Mouse (Mus musculus) bone marrow macrophage, adult 2 months (primary cell): ENCODE measurements around the gene Ubash3a.

ENCODE experiments used
- CTCF ChIP-seq: IDR thresholded peaks from 2 replicates; pipeline ENCODE4 v1.5.1; 2012; ENCODE audit warnings: low read depth, mild to moderate bottlenecking, low read length, moderate library complexity
- POLR2A ChIP-seq: IDR thresholded peaks from 2 replicates; pipeline ENCODE4 v1.6.1; 2012; ENCODE audit warnings: mild to moderate bottlenecking, low read depth, low read length, borderline replicate concordance

DNA sequence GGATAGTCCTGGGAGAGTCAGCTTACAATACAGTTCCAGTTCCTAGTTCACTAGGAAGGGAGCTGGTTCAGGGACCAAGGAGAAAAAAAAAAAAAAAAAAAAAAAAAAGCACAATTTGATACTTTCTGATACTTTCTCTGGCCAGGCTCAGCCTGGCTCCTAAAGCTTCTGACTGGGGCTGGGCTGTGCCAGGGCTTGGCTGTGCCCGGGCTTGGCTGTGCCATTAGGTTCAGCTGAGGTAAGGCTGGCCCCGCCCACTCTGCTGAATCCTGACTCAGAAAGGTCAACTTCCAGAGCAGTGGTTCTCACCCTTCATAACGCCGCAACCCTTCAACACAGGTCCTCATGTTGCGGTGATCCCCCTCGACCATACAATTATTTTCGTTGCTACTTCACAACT is 52.8 kb downstream of the Ubash3a start:
- TF ChIP-seq CTCF (no peak), POLR2A (no peak)
